Mouse (Mus musculus) embryonic facial prominence, embryonic 12.5 days (tissue): Measurements from ENCODE around the gene Dlg5. TPM values are rescaled to one million over a fixed set of nuclear protein-coding genes. Genes with fewer than 3 reads are reported as not detected.

ENCODE experiments used
- ATAC-seq: fragments of 200-750 bp; cut with Nextera tagmentation; 2 replicates; pipeline ENCODE4 v1.8.0; 2017; ENCODE audit not compliant: insufficient number of reproducible peaks, insufficient read depth, low FRiP score, low TSS enrichment
- H3K27ac ChIP-seq: fragments of 300-500 bp; sonication (generic); 2 replicates; pipeline ENCODE4 v1.5.1; 2016; ENCODE audit warnings: mild to moderate bottlenecking
- H3K27me3 ChIP-seq: fragments of 300-500 bp; sonication (generic); 2 replicates; pipeline ENCODE4 v1.6.1; 2016; ENCODE audit warnings: mild to moderate bottlenecking, moderate library complexity
- H3K36me3 ChIP-seq: fragments of 300-500 bp; sonication (generic); 2 replicates; pipeline ENCODE4 v1.6.1; 2016; ENCODE audit warnings: mild to moderate bottlenecking
- H3K4me1 ChIP-seq: fragments of 300-500 bp; sonication (generic); 2 replicates; pipeline ENCODE4 v1.6.1; 2016
- H3K4me2 ChIP-seq: fragments of 300-500 bp; sonication (generic); replicated peaks from 2 replicates; pipeline ENCODE4 v1.6.1; 2016; ENCODE audit warnings: mild to moderate bottlenecking, moderate library complexity
- H3K4me3 ChIP-seq: fragments of 300-500 bp; sonication (generic); 2 replicates; pipeline ENCODE4 v1.5.1; 2016; ENCODE audit warnings: mild to moderate bottlenecking
- H3K9ac ChIP-seq: fragments of 300-500 bp; sonication (generic); 2 replicates; pipeline ENCODE4 v1.6.1; 2016; ENCODE audit warnings: mild to moderate bottlenecking, moderate library complexity
- H3K9me3 ChIP-seq: fragments of 300-500 bp; sonication (generic); 2 replicates; pipeline ENCODE4 v1.6.1; 2016; ENCODE audit warnings: mild to moderate bottlenecking, moderate library complexity
- WGBS: fragments of 180-500 bp; shearing (Covaris S2); methylation state at CpG from one replicate; pipeline ENCODE4 v1.1.7; 2016; 5-methylcytosine and 5-hydroxymethylcytosine counted together
- polyA plus RNA-seq: library from polyadenylated mRNA; unstranded; fragments of >200 nt; fragmentation: Nextera tagmentation; extraction: Ambion mirVana; gene quantifications from 2 replicates; pipeline ENCODE4 v1.2.1, GENCODE M21; 2016

The Dlg5 gene
- polyA plus RNA-seq, 1 experiment from 2014 or later: 28.9 TPM

DNA sequence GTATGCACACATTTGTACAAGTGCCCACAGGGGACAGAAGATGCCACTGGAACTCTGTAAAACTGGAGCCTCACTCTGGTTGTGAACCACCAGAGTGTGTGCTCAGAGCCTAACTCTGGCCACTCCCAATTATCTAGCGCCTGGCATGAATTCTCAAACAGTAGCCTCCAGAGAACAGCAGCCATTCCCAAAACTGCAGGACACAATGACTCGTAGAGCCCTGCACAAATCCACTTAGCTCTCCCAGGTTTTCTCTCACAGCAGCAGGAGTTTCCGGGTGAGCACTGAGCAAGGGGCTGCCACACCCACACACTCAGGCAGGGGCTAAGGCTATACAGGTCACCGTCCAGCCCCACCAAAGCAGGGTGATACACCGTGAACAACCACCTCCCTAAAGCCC lies 32.9 kb downstream of the Dlg5 start:
- ATAC-seq: no peak
- WGBS: 35% methylated on average over 5 of the region's 5 CpGs
- no peak overlapping the region for H3K4me3 ChIP-seq
- 0 out of 2 replicates have a peak overlapping the region, but pooled peaks have one; percentile 32 for H3K27ac ChIP-seq
- no peaks in the 10 kb centered on the region for H3K36me3 ChIP-seq
- H3K4me2 ChIP-seq: no peak overlapping the region
- no peak overlapping the region for H3K9ac ChIP-seq
- H3K9me3 ChIP-seq: no peaks in the 10 kb centered on the region
- no peaks in the 10 kb centered on the region for H3K27me3 ChIP-seq
- peaks cover 81% of the 10 kb centered on the region for H3K4me1 ChIP-seq

DNA sequence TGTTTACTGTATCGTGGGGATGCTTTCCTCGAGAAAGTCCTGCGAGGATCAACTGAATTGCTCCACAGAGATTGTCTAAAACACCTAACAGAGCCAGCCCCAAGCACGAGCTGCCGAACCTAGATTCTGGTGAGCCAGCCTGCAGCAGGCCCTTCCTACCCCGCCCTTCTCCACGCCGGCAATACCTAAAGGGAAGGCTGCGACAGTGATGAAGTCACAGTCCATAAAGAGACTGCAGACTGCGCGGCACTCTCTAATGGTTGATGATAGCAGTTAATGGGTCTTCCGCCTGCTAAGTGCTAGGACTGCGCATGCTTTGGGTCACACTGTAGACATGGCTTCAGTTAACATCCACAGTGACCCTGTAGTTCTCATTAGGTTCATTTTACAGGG lies 38.4 kb downstream of the Dlg5 start:
- H3K4me1 ChIP-seq: peaks cover 72% of the 10 kb centered on the region
- no peak overlapping the region for H3K4me2 ChIP-seq
- no peak overlapping the region for H3K27ac ChIP-seq
- WGBS: 62% methylated on average over 13 of the region's 13 CpGs
- no peaks in the 10 kb centered on the region for H3K9me3 ChIP-seq
- no peak for ATAC-seq
- no peak overlapping the region for H3K9ac ChIP-seq
- no peaks in the 10 kb centered on the region for H3K36me3 ChIP-seq
- H3K27me3 ChIP-seq: no peaks in the 10 kb centered on the region
- no peak overlapping the region for H3K4me3 ChIP-seq

DNA sequence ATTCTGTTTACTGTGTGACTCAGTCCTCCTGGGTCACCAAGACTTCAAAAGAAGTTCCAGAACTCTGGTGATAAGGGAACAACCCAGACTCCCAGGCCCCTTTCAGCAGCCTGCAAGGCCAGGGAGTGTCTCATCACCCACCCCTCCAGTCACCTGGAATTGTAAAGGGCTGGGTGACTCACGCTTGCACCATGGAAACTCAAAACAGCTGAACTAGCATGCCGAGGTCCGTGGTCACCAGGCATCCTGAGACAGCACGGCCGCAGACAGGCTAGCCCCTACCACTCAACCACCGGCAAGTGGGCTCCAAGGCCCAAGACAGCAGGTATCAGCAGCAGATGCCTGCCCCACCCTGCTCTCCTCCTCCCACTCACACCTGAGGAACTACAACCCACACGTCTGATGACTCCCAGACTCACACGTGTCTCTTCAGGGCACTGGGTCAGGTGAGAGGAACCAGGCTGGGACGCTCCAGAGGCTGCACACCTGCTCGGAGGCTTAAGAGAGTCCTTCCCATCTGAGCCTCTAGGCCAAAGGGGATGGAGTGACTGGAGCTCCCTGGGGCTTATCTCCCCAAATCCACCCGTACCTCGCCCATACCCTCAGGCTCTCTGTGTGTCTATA lies 38.9 kb downstream of the Dlg5 start:
- H3K27ac ChIP-seq: no peak overlapping the region
- no peak overlapping the region for H3K9ac ChIP-seq
- no peak overlapping the region for H3K4me3 ChIP-seq
- no peaks in the 10 kb centered on the region for H3K27me3 ChIP-seq
- WGBS: 46% methylated on average over 12 of the region's 12 CpGs
- ATAC-seq: peak; percentile 22; the same call in 1 of the 2 replicates
- peaks cover 67% of the 10 kb centered on the region for H3K4me1 ChIP-seq
- H3K36me3 ChIP-seq: no peaks in the 10 kb centered on the region
- no peak overlapping the region for H3K4me2 ChIP-seq
- H3K9me3 ChIP-seq: no peaks in the 10 kb centered on the region

DNA sequence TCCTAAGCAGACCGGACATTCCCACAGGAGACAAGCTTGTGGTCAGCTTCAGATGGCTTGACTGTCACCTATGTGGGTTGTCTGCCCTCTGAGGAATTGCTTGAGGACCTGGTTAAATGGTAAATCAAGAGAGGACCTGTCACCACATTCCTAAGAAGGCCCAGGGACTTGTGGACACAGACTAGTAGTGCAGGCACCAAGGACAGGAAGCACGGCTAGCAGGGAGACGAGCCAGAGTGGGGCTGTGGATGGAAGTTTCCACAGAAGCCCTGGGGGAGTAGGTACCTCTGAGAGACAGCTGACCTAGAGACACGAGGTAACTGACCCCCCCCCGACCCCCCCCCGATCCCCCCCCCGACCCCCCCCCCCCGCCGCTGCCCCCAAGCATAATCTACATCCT lies 39.4 kb downstream of the Dlg5 start:
- 59% methylated on average over 3 of the region's 9 CpGs for WGBS
- no peak for ATAC-seq
- Histone ChIP-seq H3K27me3 (no peaks in the 10 kb centered on the region), H3K9ac (no peak overlapping the region), H3K9me3 (no peaks in the 10 kb centered on the region), H3K4me1 (peaks cover 64% of the 10 kb centered on the region), H3K4me2 (no peak overlapping the region), H3K27ac (0 out of 2 replicates have a peak overlapping the region, but pooled peaks have one; percentile 9), H3K4me3 (no peak overlapping the region), H3K36me3 (no peaks in the 10 kb centered on the region)

DNA sequence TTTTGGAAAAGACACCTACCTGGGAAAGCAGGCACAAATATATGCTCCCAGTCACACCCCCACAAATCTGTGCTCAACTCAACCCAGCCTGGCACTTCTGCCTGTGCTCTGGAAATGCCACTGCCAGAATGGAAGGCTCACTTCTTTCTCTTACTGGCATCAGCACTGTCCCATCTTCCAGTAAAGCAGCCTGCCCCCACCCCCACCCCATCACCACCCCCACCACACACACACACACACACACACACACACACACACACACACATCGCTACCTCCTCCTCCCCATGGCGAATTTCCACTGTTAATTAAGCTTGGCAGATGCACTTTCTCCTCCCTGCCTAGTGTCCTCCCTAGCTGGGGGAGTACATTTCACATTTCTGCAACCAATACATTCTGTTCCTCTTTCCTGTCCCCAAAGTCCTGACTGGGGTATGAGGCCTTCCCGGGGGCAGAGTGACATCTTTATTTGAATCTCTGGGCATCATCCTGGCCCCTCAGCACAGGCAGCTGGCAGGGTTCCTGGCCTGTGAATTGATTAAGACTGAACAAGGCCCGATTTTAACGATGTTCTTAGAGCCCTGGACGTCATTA lies 40.3 kb downstream of the Dlg5 start:
- Histone ChIP-seq H3K4me3 (no peak overlapping the region), H3K9ac (no peak overlapping the region; the same call in 1 of the 2 replicates), H3K9me3 (no peaks in the 10 kb centered on the region), H3K27me3 (no peaks in the 10 kb centered on the region), H3K27ac (no peak overlapping the region), H3K4me1 (peaks cover 57% of the 10 kb centered on the region), H3K4me2 (no peak overlapping the region), H3K36me3 (peaks cover 3% of the 10 kb centered on the region; the same call in 1 of the 2 replicates)
- no peak for ATAC-seq
- 29% methylated on average over 6 of the region's 6 CpGs for WGBS

GRCm38 (mm10) chr14:24203210-24203609 lies 42.5 kb downstream of the Dlg5 start:
- Histone ChIP-seq H3K4me2 (no peak overlapping the region), H3K27me3 (no peaks in the 10 kb centered on the region), H3K27ac (no peak overlapping the region), H3K4me3 (no peak overlapping the region), H3K4me1 (peaks cover 50% of the 10 kb centered on the region), H3K9me3 (no peaks in the 10 kb centered on the region), H3K9ac (no peak overlapping the region), H3K36me3 (peaks cover 5% of the 10 kb centered on the region; the same call in 1 of the 2 replicates)
- ATAC-seq: no peak
- 95% methylated on average over 8 of the region's 8 CpGs for WGBS

DNA sequence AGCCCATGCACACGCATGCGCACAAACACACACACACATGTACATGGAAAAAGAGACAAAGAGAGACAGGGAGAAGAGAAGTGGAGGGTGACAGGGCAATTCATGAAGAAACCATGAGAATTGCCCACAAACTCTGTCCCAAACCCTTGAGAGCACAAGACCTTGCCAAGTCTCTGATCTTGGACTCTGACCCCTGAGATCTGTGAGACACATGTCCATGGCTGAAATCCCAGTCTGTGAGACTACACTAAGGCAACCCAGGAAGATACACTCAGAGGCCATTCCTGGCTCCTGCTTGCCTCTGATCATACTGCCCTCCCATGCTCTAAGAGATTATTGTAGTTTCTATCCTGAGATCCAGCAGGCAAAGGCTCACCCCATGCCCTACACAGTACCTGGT lies 44.9 kb downstream of the Dlg5 start:
- H3K9me3 ChIP-seq: no peaks in the 10 kb centered on the region
- ATAC-seq: no peak
- 97% methylated on average over 2 of the region's 2 CpGs for WGBS
- no peak overlapping the region for H3K27ac ChIP-seq
- peaks cover 11% of the 10 kb centered on the region; the same call in 1 of the 2 replicates for H3K36me3 ChIP-seq
- no peak overlapping the region for H3K4me3 ChIP-seq
- no peak overlapping the region for H3K9ac ChIP-seq
- H3K4me1 ChIP-seq: peaks cover 30% of the 10 kb centered on the region
- no peaks in the 10 kb centered on the region for H3K27me3 ChIP-seq
- no peak overlapping the region for H3K4me2 ChIP-seq

- Histone ChIP-seq H3K27ac (no peak overlapping the region), H3K27me3 (no peaks in the 10 kb centered on the region), H3K4me1 (peaks cover 21% of the 10 kb centered on the region), H3K9ac (no peak overlapping the region), H3K9me3 (no peaks in the 10 kb centered on the region), H3K36me3 (peaks cover 14% of the 10 kb centered on the region; the same call in 1 of the 2 replicates), H3K4me3 (no peak overlapping the region), H3K4me2 (no peak overlapping the region)
- 77% methylated on average over 6 of the region's 6 CpGs for WGBS
- ATAC-seq: no peak
Measured at GRCm38 (mm10) chr14:24199732-24200131, 46.0 kb downstream of the Dlg5 start.

DNA sequence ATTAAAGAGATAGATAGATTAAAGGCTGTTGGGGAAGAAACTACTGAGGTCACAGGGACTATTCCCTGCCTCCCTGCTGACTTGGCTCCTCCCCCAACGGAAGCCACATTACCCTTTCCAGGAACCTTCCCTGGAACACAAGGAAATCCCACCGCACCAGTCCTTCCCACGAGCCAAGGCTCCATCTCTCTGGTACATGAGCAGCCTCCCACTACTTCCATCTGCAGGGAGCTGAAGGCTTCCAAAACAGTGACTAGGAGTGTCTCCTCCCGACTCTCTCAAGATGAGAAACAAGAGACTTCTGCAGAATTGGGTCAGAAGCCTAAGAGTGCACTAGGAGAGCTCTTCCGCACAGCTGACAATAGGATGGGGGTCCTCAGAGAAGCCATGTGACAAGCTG lies 47.9 kb downstream of the Dlg5 start:
- ATAC-seq: no peak
- Histone ChIP-seq H3K9me3 (no peaks in the 10 kb centered on the region), H3K27ac (no peak overlapping the region), H3K4me3 (no peak overlapping the region), H3K27me3 (no peaks in the 10 kb centered on the region), H3K36me3 (peaks cover 14% of the 10 kb centered on the region; the same call in 1 of the 2 replicates), H3K9ac (no peak overlapping the region), H3K4me1 (0 out of 2 replicates have a peak, but pooled peaks cover 5% of the 10 kb centered on the region), H3K4me2 (no peak overlapping the region)
- WGBS: 76% methylated on average over 5 of the region's 5 CpGs

DNA sequence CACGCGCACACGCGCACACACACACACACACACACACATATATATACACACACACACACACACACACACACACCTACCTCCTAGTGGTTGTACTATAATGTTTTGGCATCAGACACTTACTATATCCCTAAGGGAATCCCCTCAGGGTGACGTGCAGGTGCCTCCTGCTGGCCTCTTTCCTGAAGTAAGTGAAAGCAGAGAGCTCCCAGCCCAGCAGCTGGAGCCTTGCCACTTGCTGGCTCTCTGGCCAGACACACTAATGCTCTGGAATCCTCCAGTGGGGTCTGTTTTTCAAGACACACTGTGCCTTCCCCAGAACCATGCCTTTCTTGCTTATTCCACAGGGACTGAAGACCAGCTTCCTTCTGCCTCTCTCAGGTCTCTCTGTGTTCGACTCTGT lies 48.8 kb downstream of the Dlg5 start:
- Histone ChIP-seq H3K9ac (no peak overlapping the region), H3K4me2 (no peak overlapping the region), H3K27ac (no peak overlapping the region; the same call in 1 of the 2 replicates), H3K27me3 (no peaks in the 10 kb centered on the region), H3K4me1 (0 out of 2 replicates have a peak, but pooled peaks cover 5% of the 10 kb centered on the region), H3K9me3 (no peaks in the 10 kb centered on the region), H3K4me3 (no peak overlapping the region), H3K36me3 (peaks cover 14% of the 10 kb centered on the region; the same call in 1 of the 2 replicates)
- WGBS: 73% methylated on average over 6 of the region's 6 CpGs
- ATAC-seq: no peak

- H3K27ac ChIP-seq: no peak overlapping the region
- H3K27me3 ChIP-seq: no peaks in the 10 kb centered on the region
- no peak for ATAC-seq
- no peak overlapping the region for H3K9ac ChIP-seq
- H3K4me1 ChIP-seq: peaks cover 9% of the 10 kb centered on the region; the same call in 1 of the 2 replicates
- H3K36me3 ChIP-seq: peaks cover 22% of the 10 kb centered on the region
- H3K4me2 ChIP-seq: no peak overlapping the region
- no peaks in the 10 kb centered on the region for H3K9me3 ChIP-seq
- H3K4me3 ChIP-seq: no peak overlapping the region
- 94% methylated on average over 13 of the region's 13 CpGs for WGBS
Measured at GRCm38 (mm10) chr14:24190131-24190530, 55.6 kb downstream of the Dlg5 start.

GRCm38 (mm10) chr14:24189598-24189997 lies 56.1 kb downstream of the Dlg5 start:
- Histone ChIP-seq H3K4me1 (peaks cover 9% of the 10 kb centered on the region; the same call in 1 of the 2 replicates), H3K9ac (no peak overlapping the region), H3K27ac (no peak overlapping the region), H3K27me3 (no peaks in the 10 kb centered on the region), H3K4me3 (no peak overlapping the region), H3K9me3 (no peaks in the 10 kb centered on the region), H3K4me2 (no peak overlapping the region), H3K36me3 (peaks cover 22% of the 10 kb centered on the region)
- WGBS: 81% methylated on average over 7 of the region's 7 CpGs
- ATAC-seq: no peak
